Mouse (Mus musculus) liver, embryonic 14.5 days (tissue): ENCODE data around the gene Srrm4. TPM values are rescaled to one million over a fixed set of nuclear protein-coding genes. Genes with fewer than 3 reads are reported as not detected.
"Not testable (repeated sequence)": the region's sequence is repeated elsewhere in the genome, so short reads cannot be mapped to it uniquely, and the experiment has no call there.

Source experiments
- ATAC-seq: fragments of 200-750 bp; cut with Nextera tagmentation; 2 replicates; pipeline ENCODE4 v1.8.0; 2017; ENCODE audit warnings: moderate number of reproducible peaks, mild to moderate bottlenecking, moderate library complexity; ENCODE audit not compliant: insufficient read depth
- DNase-seq, 3 experiments: peaks; one replicate each; pipeline ENCODE4 v3.0.0-alpha.2; 2012 to 2013; ENCODE audit warnings: low read depth in 3 of 3, low spot score in 3 of 3
- H3K27ac ChIP-seq: fragments of 300-500 bp; sonication (generic); 2 replicates; pipeline ENCODE4 v1.5.1; 2014; ENCODE audit warnings: moderate library complexity, mild to moderate bottlenecking, control low read depth, inconsistent platforms
- H3K27me3 ChIP-seq: fragments of 300-500 bp; sonication (generic); 2 replicates; pipeline ENCODE4 v1.6.1; 2014; ENCODE audit warnings: mild to moderate bottlenecking, low read length, moderate library complexity; ENCODE audit not compliant: control insufficient read depth, insufficient read depth
- H3K36me3 ChIP-seq: fragments of 300-500 bp; sonication (generic); replicated peaks from 2 replicates; pipeline ENCODE4 v1.6.1; 2014; ENCODE audit warnings: low read depth; ENCODE audit not compliant: control insufficient read depth, insufficient read depth
- H3K4me1 ChIP-seq, 2 experiments: fragments of 200-500 bp in 1 of 2; fragments of 300-500 bp in 1 of 2; sonication (generic) in 1 of 2; replicated peaks; 2 replicates each; pipeline ENCODE4 v1.6.1; 2012 to 2014; ENCODE audit warnings: antibody characterized with exemption in 1 of 2, inconsistent platforms in 1 of 2, low read length in 1 of 2; ENCODE audit not compliant: control insufficient read depth in 2 of 2, insufficient read depth in 2 of 2
- H3K4me2 ChIP-seq: fragments of 300-500 bp; sonication (generic); 2 replicates; pipeline ENCODE4 v1.6.1; 2014; ENCODE audit warnings: low read depth, mild to moderate bottlenecking, control low read depth, moderate library complexity
- H3K4me3 ChIP-seq, 2 experiments: fragments of 200-500 bp in 1 of 2; fragments of 300-500 bp in 1 of 2; sonication (generic) in 1 of 2; 2 replicates each; pipeline ENCODE4 v1.5.1; 2012 to 2014; ENCODE audit warnings: low read depth in 2 of 2, low read length in 2 of 2, mild to moderate bottlenecking in 2 of 2, control low read depth in 1 of 2, inconsistent platforms in 1 of 2, moderate library complexity in 1 of 2; ENCODE audit not compliant: insufficient read depth in 1 of 2
- H3K9ac ChIP-seq: fragments of 300-500 bp; sonication (generic); replicated peaks from 2 replicates; pipeline ENCODE4 v1.6.1; 2014; ENCODE audit warnings: mild to moderate bottlenecking, control low read depth, moderate library complexity
- H3K9me3 ChIP-seq: fragments of 300-500 bp; sonication (generic); 2 replicates; pipeline ENCODE4 v1.6.1; 2016; ENCODE audit warnings: low read length, mixed read lengths; ENCODE audit not compliant: control insufficient read depth
- CTCF ChIP-seq: IDR thresholded peaks from 2 replicates; pipeline ENCODE4 v1.5.1; 2016; ENCODE audit warnings: antibody characterized with exemption, low read depth, control low read depth
- EP300 ChIP-seq: IDR thresholded peaks from 2 replicates; pipeline ENCODE4 v1.6.1; 2016; ENCODE audit warnings: antibody characterized with exemption, low read depth
- WGBS: fragments of 180-500 bp; shearing (Covaris S2); extraction: QIAGEN DNeasy Blood & Tissue Kit; methylation state at CpG from one replicate; pipeline ENCODE4 v1.1.7; 2014; ENCODE audit not compliant: insufficient replicate concordance; 5-methylcytosine and 5-hydroxymethylcytosine counted together
- polyA plus RNA-seq, 2 experiments: library from polyadenylated mRNA; depleted of rRNA in 1 of 2; stranded (reverse) in 1 of 2; unstranded in 1 of 2; fragments of >200 nt; fragmentation: Nextera tagmentation in 1 of 2; extraction: Ambion mirVana in 1 of 2; gene quantifications; 2 replicates each; pipeline versions ENCODE4 v1.2.1 to v1.2.3; 2012 to 2014

Gene Srrm4
- polyA plus RNA-seq, 2 experiments: 0.17 to 0.28 TPM

GRCm38 (mm10) chr5:116434976-116435850 lies 156.4 kb downstream of the Srrm4 start:
- H3K27ac ChIP-seq: no peak overlapping the region
- H3K4me2 ChIP-seq: no peak overlapping the region
- no peaks in the 10 kb centered on the region for H3K36me3 ChIP-seq
- ATAC-seq: no peak
- no peak overlapping the region for H3K9ac ChIP-seq
- no peak for TF ChIP-seq EP300
- TF ChIP-seq CTCF: no peak
- no peak overlapping the region for H3K4me3 ChIP-seq
- DNase-seq: no peak
- no peaks in the 10 kb centered on the region for H3K27me3 ChIP-seq
- H3K9me3 ChIP-seq: no peaks in the 10 kb centered on the region
- H3K4me1 ChIP-seq: no peaks in the 10 kb centered on the region
- 58% methylated on average over 13 of the region's 13 CpGs for WGBS

GRCm38 (mm10) chr5:116432871-116433270 lies 158.7 kb downstream of the Srrm4 start:
- Histone ChIP-seq H3K27me3 (no peaks in the 10 kb centered on the region), H3K4me1 (no peaks in the 10 kb centered on the region), H3K27ac (no peak overlapping the region), H3K36me3 (no peaks in the 10 kb centered on the region), H3K9me3 (no peaks in the 10 kb centered on the region), H3K4me3 (no peak overlapping the region), H3K4me2 (no peak overlapping the region), H3K9ac (no peak overlapping the region)
- TF ChIP-seq EP300 (no peak), CTCF (no peak)
- DNase-seq (no peak), ATAC-seq (no peak)
- 44% methylated on average over 7 of the region's 7 CpGs for WGBS

- no peak overlapping the region for H3K4me3 ChIP-seq
- H3K27me3 ChIP-seq: no peaks in the 10 kb centered on the region
- TF ChIP-seq EP300 (no peak), CTCF (no peak)
- H3K4me2 ChIP-seq: no peak overlapping the region
- DNase-seq (no peak), ATAC-seq (no peak)
- H3K9me3 ChIP-seq: no peaks in the 10 kb centered on the region
- no peak overlapping the region for H3K9ac ChIP-seq
- whole genome bisulfite sequencing: 70% methylated on average over 2 of the region's 2 CpGs
- no peak overlapping the region for H3K27ac ChIP-seq
- no peaks in the 10 kb centered on the region for H3K4me1 ChIP-seq
- H3K36me3 ChIP-seq: no peaks in the 10 kb centered on the region
These were observed 164.9 kb downstream of the Srrm4 start for GRCm38 (mm10) chr5:116426701-116427100.

DNA sequence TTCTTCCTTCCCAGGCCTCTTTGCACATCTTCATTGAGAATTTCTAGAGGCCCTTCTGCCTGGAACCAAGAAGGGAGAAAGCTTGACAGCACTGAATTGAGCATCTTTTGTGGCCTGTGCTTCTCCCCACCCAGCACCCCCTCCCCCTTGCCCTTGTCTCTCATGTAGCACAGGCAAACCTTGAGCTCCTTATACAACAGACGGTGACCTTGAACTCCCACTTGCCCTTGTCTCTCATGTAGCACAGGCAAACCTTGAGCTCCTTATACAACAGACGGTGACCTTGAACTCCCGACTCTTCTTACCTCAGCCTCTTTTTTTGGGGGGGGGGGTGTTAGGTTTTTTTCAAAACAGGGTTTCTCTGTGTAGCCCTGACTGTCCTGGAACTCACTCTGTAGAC lies 165.9 kb downstream of the Srrm4 start:
- H3K27me3 ChIP-seq, H3K4me2 ChIP-seq, H3K9ac ChIP-seq, DNase-seq, H3K9me3 ChIP-seq, H3K4me1 ChIP-seq, H3K36me3 ChIP-seq, ATAC-seq, H3K4me3 ChIP-seq, H3K27ac ChIP-seq: not testable (repeated sequence)
- 67% methylated on average over 3 of the region's 3 CpGs for WGBS

DNA sequence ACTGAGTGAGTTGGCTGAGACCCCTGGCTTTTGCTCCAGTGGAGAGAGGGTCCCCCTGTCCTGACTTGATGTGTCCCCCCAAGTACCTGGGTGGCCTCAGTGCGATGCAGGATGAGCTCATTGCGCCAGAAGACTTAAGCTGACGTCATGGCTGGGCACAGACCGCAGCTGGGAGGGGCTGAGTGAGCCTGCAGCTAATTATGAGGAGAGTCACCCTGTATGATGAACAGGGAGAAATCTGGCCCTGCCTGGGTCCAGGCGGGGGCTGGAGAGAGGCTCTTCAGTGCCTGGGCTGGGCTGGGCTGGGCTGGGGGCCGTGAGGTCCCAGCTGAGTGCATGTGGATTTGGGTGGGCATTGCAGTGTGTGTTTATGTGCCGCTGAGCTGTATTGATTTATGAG lies 166.3 kb downstream of the Srrm4 start:
- no peak overlapping the region for H3K4me2 ChIP-seq
- no peak overlapping the region for H3K4me3 ChIP-seq
- no peak for TF ChIP-seq EP300
- TF ChIP-seq CTCF: no peak
- H3K36me3 ChIP-seq: no peaks in the 10 kb centered on the region
- WGBS: 50% methylated on average over 7 of the region's 7 CpGs
- no peak for DNase-seq
- no peaks in the 10 kb centered on the region for H3K27me3 ChIP-seq
- no peaks in the 10 kb centered on the region; a peak in 1 of 4 replicates for H3K4me1 ChIP-seq
- H3K9ac ChIP-seq: no peak overlapping the region
- ATAC-seq: no peak
- H3K9me3 ChIP-seq: no peaks in the 10 kb centered on the region
- H3K27ac ChIP-seq: no peak overlapping the region
